Mouse (Mus musculus): Measurements from ENCODE around the gene Dixdc1. TPM values are rescaled to one million over a fixed set of nuclear protein-coding genes. Genes with fewer than 3 reads are reported as not detected.
A peak's percentile ranks its signal among the peaks of the same experiment; 100 is the strongest.

Gene Dixdc1
- polyA plus RNA-seq, 1 experiment from 2014 or later = 25.3 TPM

GRCm38 (mm10) chr9:50724661-50725330 lies 14.5 kb downstream of the Dixdc1 start:
- H3K4me3 ChIP-seq (ENCODE audit: low read depth, low read length) = no peak overlapping the region
- no peaks in the 10 kb centered on the region for H3K36me3 ChIP-seq (replicated peaks; ENCODE audit: control insufficient read depth, insufficient read depth, low read depth, low read length)
- H3K27me3 ChIP-seq (ENCODE audit: control insufficient read depth, insufficient read depth, low read length) = no peaks in the 10 kb centered on the region
- DNase-seq (ENCODE audit: low spot score) (peak; percentile 31), ATAC-seq (replicated peaks; ENCODE audit: insufficient number of reproducible peaks, low FRiP score, low TSS enrichment, low read depth) (no peak)
- H3K4me2 ChIP-seq (ENCODE audit: low read depth, low read length) = no peak overlapping the region
- H3K27ac ChIP-seq (replicated peaks; ENCODE audit: low read depth, low read length) = no peak overlapping the region
- 38% methylated on average over 3 of the region's 3 CpGs for WGBS
- H3K9ac ChIP-seq (replicated peaks; ENCODE audit: low read length) = no peak overlapping the region
- H3K4me1 ChIP-seq (ENCODE audit: control insufficient read depth, insufficient read depth, low read length) = no peaks in the 10 kb centered on the region
- H3K9me3 ChIP-seq (replicated peaks; ENCODE audit: control insufficient read depth, low read length) = no peaks in the 10 kb centered on the region

DNA sequence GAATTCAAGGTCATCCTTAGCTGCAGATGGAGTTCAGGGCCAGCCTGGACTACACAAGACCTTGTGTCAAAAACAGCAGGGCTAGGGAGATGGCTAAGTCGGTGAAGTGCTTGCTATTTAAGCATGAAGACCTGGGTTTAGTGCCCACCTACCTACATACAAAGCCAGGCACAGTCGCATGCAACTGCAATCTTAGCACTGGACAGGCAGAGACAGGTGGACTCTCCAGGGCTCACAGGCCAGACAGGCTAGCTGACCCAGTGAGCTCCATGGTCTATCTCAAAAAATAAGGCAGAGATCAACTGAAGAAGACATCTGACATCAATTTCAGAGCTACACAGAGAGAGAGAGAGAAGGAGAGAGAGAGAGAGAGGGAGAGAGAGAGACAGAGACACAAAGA lies 15.2 kb downstream of the Dixdc1 start:
- no peaks in the 10 kb centered on the region for H3K27me3 ChIP-seq (ENCODE audit: control insufficient read depth, insufficient read depth, low read length)
- no peak overlapping the region for H3K9ac ChIP-seq (replicated peaks; ENCODE audit: low read length)
- H3K4me2 ChIP-seq (ENCODE audit: low read depth, low read length) = no peak overlapping the region
- H3K27ac ChIP-seq (replicated peaks; ENCODE audit: low read depth, low read length) = no peak overlapping the region
- no peak overlapping the region for H3K4me3 ChIP-seq (ENCODE audit: low read depth, low read length)
- DNase-seq (ENCODE audit: low spot score) (no peak), ATAC-seq (replicated peaks; ENCODE audit: insufficient number of reproducible peaks, low FRiP score, low TSS enrichment, low read depth) (no peak)
- no peaks in the 10 kb centered on the region for H3K36me3 ChIP-seq (replicated peaks; ENCODE audit: control insufficient read depth, insufficient read depth, low read depth, low read length)
- no peaks in the 10 kb centered on the region for H3K4me1 ChIP-seq (ENCODE audit: control insufficient read depth, insufficient read depth, low read length)
- no peaks in the 10 kb centered on the region for H3K9me3 ChIP-seq (replicated peaks; ENCODE audit: control insufficient read depth, low read length)
- 83% methylated on average over 2 of the region's 2 CpGs for WGBS

DNA sequence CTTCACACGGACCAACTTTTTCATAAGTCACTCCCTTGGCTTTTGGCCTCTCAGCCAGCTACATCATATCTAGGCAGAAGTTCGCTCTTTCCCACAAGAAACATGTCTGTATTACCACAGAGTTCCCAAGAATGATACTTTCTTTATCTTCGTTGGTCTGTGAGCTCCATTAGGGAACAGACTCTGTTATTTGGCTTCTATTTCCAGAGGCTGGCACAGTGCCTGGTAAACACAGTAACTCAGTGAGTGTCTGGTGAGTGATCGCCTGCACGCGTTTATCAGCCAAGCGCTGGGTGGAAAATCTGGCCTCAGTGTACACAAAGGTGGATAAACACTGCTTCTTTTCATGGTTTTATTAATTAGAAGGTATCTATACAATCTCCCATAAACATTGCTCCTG lies 15.9 kb downstream of the Dixdc1 start:
- DNase-seq (ENCODE audit: low spot score) (no peak), ATAC-seq (replicated peaks; ENCODE audit: insufficient number of reproducible peaks, low FRiP score, low TSS enrichment, low read depth) (no peak)
- Histone ChIP-seq H3K4me3 (ENCODE audit: low read depth, low read length) (no peak overlapping the region), H3K27ac (replicated peaks; ENCODE audit: low read depth, low read length) (no peak overlapping the region), H3K27me3 (ENCODE audit: control insufficient read depth, insufficient read depth, low read length) (no peaks in the 10 kb centered on the region), H3K9me3 (replicated peaks; ENCODE audit: control insufficient read depth, low read length) (no peaks in the 10 kb centered on the region), H3K9ac (replicated peaks; ENCODE audit: low read length) (no peak overlapping the region), H3K4me1 (ENCODE audit: control insufficient read depth, insufficient read depth, low read length) (no peaks in the 10 kb centered on the region), H3K4me2 (ENCODE audit: low read depth, low read length) (no peak overlapping the region), H3K36me3 (replicated peaks; ENCODE audit: control insufficient read depth, insufficient read depth, low read depth, low read length) (no peaks in the 10 kb centered on the region)
- WGBS = 78% methylated on average over 7 of the region's 7 CpGs

- Histone ChIP-seq H3K9ac (replicated peaks; ENCODE audit: low read length) (no peak overlapping the region), H3K9me3 (replicated peaks; ENCODE audit: control insufficient read depth, low read length) (no peaks in the 10 kb centered on the region), H3K4me1 (ENCODE audit: control insufficient read depth, insufficient read depth, low read length) (no peaks in the 10 kb centered on the region), H3K27ac (replicated peaks; ENCODE audit: low read depth, low read length) (no peak overlapping the region), H3K27me3 (ENCODE audit: control insufficient read depth, insufficient read depth, low read length) (no peaks in the 10 kb centered on the region), H3K4me2 (ENCODE audit: low read depth, low read length) (no peak overlapping the region), H3K4me3 (ENCODE audit: low read depth, low read length) (no peak overlapping the region), H3K36me3 (replicated peaks; ENCODE audit: control insufficient read depth, insufficient read depth, low read depth, low read length) (no peaks in the 10 kb centered on the region)
- 61% methylated on average over 8 of the region's 8 CpGs for WGBS
- DNase-seq (ENCODE audit: low spot score) = no peak
- no peak for ATAC-seq (replicated peaks; ENCODE audit: insufficient number of reproducible peaks, low FRiP score, low TSS enrichment, low read depth)
Measured at GRCm38 (mm10) chr9:50722451-50722911, 16.8 kb downstream of the Dixdc1 start.

GRCm38 (mm10) chr9:50721061-50721460 lies 18.3 kb downstream of the Dixdc1 start:
- H3K4me2 ChIP-seq (ENCODE audit: low read depth, low read length) = no peak overlapping the region
- ATAC-seq (replicated peaks; ENCODE audit: insufficient number of reproducible peaks, low FRiP score, low TSS enrichment, low read depth) = no peak
- no peak for DNase-seq (ENCODE audit: low spot score)
- H3K9me3 ChIP-seq (replicated peaks; ENCODE audit: control insufficient read depth, low read length) = no peaks in the 10 kb centered on the region
- H3K27ac ChIP-seq (replicated peaks; ENCODE audit: low read depth, low read length) = no peak overlapping the region
- no peak overlapping the region for H3K4me3 ChIP-seq (ENCODE audit: low read depth, low read length)
- no peaks in the 10 kb centered on the region for H3K27me3 ChIP-seq (ENCODE audit: control insufficient read depth, insufficient read depth, low read length)
- no peaks in the 10 kb centered on the region for H3K4me1 ChIP-seq (ENCODE audit: control insufficient read depth, insufficient read depth, low read length)
- no peak overlapping the region for H3K9ac ChIP-seq (replicated peaks; ENCODE audit: low read length)
- H3K36me3 ChIP-seq (replicated peaks; ENCODE audit: control insufficient read depth, insufficient read depth, low read depth, low read length) = no peaks in the 10 kb centered on the region
- WGBS = 34% methylated on average over 12 of the region's 12 CpGs

DNA sequence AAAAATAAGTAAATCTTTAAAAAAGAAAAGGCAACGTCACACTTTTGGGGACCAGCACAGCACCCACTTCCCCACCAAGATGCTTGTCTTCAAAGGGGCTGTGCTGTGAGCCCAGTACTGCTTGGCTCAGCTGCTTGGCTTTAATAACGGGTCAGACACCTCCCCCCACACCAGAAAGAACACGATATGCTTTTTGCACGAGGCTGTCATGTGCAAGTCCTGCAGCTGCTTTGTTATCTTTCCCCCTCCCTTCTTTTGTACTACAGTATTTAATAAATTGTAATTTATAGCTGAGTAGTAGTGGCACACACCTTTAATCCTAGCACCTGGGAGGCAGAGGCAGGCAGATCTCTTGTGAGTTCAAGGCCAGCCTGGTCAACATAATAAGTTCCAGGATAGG lies 20.4 kb downstream of the Dixdc1 start:
- no peak overlapping the region for H3K4me2 ChIP-seq (ENCODE audit: low read depth, low read length)
- no peaks in the 10 kb centered on the region for H3K27me3 ChIP-seq (ENCODE audit: control insufficient read depth, insufficient read depth, low read length)
- no peak overlapping the region for H3K27ac ChIP-seq (replicated peaks; ENCODE audit: low read depth, low read length)
- no peak overlapping the region for H3K4me3 ChIP-seq (ENCODE audit: low read depth, low read length)
- no peak for DNase-seq (ENCODE audit: low spot score)
- H3K4me1 ChIP-seq (ENCODE audit: control insufficient read depth, insufficient read depth, low read length) = no peaks in the 10 kb centered on the region
- ATAC-seq (replicated peaks; ENCODE audit: insufficient number of reproducible peaks, low FRiP score, low TSS enrichment, low read depth) = no peak
- H3K36me3 ChIP-seq (replicated peaks; ENCODE audit: control insufficient read depth, insufficient read depth, low read depth, low read length) = no peaks in the 10 kb centered on the region
- H3K9ac ChIP-seq (replicated peaks; ENCODE audit: low read length) = no peak overlapping the region
- no peaks in the 10 kb centered on the region for H3K9me3 ChIP-seq (replicated peaks; ENCODE audit: control insufficient read depth, low read length)
- 77% methylated on average over 4 of the region's 4 CpGs for WGBS

DNA sequence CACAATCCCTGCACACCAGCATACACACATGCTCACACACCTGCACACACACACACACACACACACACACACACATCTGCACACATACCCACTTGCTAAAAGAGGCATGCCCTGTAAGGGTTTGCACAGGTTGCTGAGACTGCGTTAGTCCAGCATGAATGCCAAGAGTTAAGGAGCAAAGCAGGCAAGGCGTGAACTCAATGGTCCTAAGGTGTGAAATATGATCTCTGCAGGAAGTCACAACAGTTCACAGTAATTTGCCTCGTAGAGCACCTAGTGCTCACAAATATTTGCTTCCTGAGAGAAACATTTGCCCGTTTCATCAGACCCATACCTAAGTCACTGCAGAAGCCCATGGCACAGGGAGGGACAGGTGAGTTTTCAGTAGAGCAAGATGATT lies 25.1 kb downstream of the Dixdc1 start:
- 47% methylated on average over 4 of the region's 4 CpGs for WGBS
- Histone ChIP-seq H3K27me3 (ENCODE audit: control insufficient read depth, insufficient read depth, low read length) (no peaks in the 10 kb centered on the region), H3K36me3 (replicated peaks; ENCODE audit: control insufficient read depth, insufficient read depth, low read depth, low read length) (no peaks in the 10 kb centered on the region), H3K27ac (replicated peaks; ENCODE audit: low read depth, low read length) (no peak overlapping the region), H3K9me3 (replicated peaks; ENCODE audit: control insufficient read depth, low read length) (no peaks in the 10 kb centered on the region), H3K4me2 (ENCODE audit: low read depth, low read length) (no peak overlapping the region), H3K9ac (replicated peaks; ENCODE audit: low read length) (no peak overlapping the region), H3K4me3 (ENCODE audit: low read depth, low read length) (no peak overlapping the region), H3K4me1 (ENCODE audit: control insufficient read depth, insufficient read depth, low read length) (no peaks in the 10 kb centered on the region)
- ATAC-seq (replicated peaks; ENCODE audit: insufficient number of reproducible peaks, low FRiP score, low TSS enrichment, low read depth) = no peak
- DNase-seq (ENCODE audit: low spot score) = no peak

GRCm38 (mm10) chr9:50711337-50711736 lies 28.0 kb downstream of the Dixdc1 start:
- Histone ChIP-seq H3K36me3 (replicated peaks; ENCODE audit: control insufficient read depth, insufficient read depth, low read depth, low read length) (no peaks in the 10 kb centered on the region), H3K27me3 (ENCODE audit: control insufficient read depth, insufficient read depth, low read length) (no peaks in the 10 kb centered on the region), H3K9ac (replicated peaks; ENCODE audit: low read length) (no peak overlapping the region), H3K4me2 (ENCODE audit: low read depth, low read length) (no peak overlapping the region), H3K27ac (replicated peaks; ENCODE audit: low read depth, low read length) (no peak overlapping the region), H3K4me1 (ENCODE audit: control insufficient read depth, insufficient read depth, low read length) (no peaks in the 10 kb centered on the region), H3K9me3 (replicated peaks; ENCODE audit: control insufficient read depth, low read length) (no peaks in the 10 kb centered on the region), H3K4me3 (ENCODE audit: low read depth, low read length) (no peak overlapping the region)
- DNase-seq (ENCODE audit: low spot score) = no peak
- no peak for ATAC-seq (replicated peaks; ENCODE audit: insufficient number of reproducible peaks, low FRiP score, low TSS enrichment, low read depth)
- WGBS = 89% methylated on average over 4 of the region's 4 CpGs
